Mouse (Mus musculus) kidney, embryonic 14.5 days (tissue): Measurements from ENCODE around the gene Gbf1. TPM values are rescaled to one million over a fixed set of nuclear protein-coding genes. Genes with fewer than 3 reads are reported as not detected.

ENCODE experiments used
- ATAC-seq: fragments of 200-750 bp; cut with Nextera tagmentation; 2 replicates; pipeline ENCODE4 v1.8.0; 2017; ENCODE audit warnings: moderate number of reproducible peaks, mild to moderate bottlenecking, moderate TSS enrichment, moderate library complexity; ENCODE audit not compliant: low FRiP score, low TSS enrichment
- H3K27ac ChIP-seq: fragments of 300-500 bp; sonication (generic); 2 replicates; pipeline ENCODE4 v1.5.1; 2014; ENCODE audit warnings: low read depth, mild to moderate bottlenecking, low read length, moderate library complexity, mixed read lengths
- H3K27me3 ChIP-seq: fragments of 300-500 bp; sonication (generic); 2 replicates; pipeline ENCODE4 v1.6.1; 2014; ENCODE audit warnings: mild to moderate bottlenecking, low read length; ENCODE audit not compliant: control insufficient read depth, insufficient read depth
- H3K36me3 ChIP-seq: fragments of 300-500 bp; sonication (generic); 2 replicates; pipeline ENCODE4 v1.6.1; 2014; ENCODE audit warnings: low read length, mixed read lengths; ENCODE audit not compliant: control insufficient read depth, insufficient read depth
- H3K4me1 ChIP-seq: fragments of 300-500 bp; sonication (generic); 2 replicates; pipeline ENCODE4 v1.6.1; 2014; ENCODE audit warnings: low read length, mixed read lengths; ENCODE audit not compliant: control insufficient read depth, insufficient read depth
- H3K4me2 ChIP-seq: fragments of 300-500 bp; sonication (generic); replicated peaks from 2 replicates; pipeline ENCODE4 v1.6.1; 2014; ENCODE audit warnings: low read depth, mild to moderate bottlenecking, low read length
- H3K4me3 ChIP-seq: fragments of 300-500 bp; sonication (generic); 2 replicates; pipeline ENCODE4 v1.5.1; 2014; ENCODE audit warnings: mild to moderate bottlenecking, low read length
- H3K9ac ChIP-seq: fragments of 300-500 bp; sonication (generic); 2 replicates; pipeline ENCODE4 v1.6.1; 2014; ENCODE audit warnings: low read depth, mild to moderate bottlenecking, low read length, moderate library complexity
- H3K9me3 ChIP-seq: fragments of 300-500 bp; sonication (generic); 2 replicates; pipeline ENCODE4 v1.6.1; 2016; ENCODE audit warnings: low read length; ENCODE audit not compliant: control insufficient read depth
- WGBS: fragments of 180-500 bp; shearing (Covaris S2); extraction: QIAGEN DNeasy Blood & Tissue Kit; methylation state at CpG from one replicate; pipeline ENCODE4 v1.1.7; 2014; 5-methylcytosine and 5-hydroxymethylcytosine counted together
- polyA plus RNA-seq: library from polyadenylated mRNA; unstranded; fragments of >200 nt; fragmentation: Nextera tagmentation; extraction: Ambion mirVana; gene quantifications from 2 replicates; pipeline ENCODE4 v1.2.1, GENCODE M21; 2014

Gene Gbf1
- polyA plus RNA-seq, 1 experiment from 2014 or later = 50.3 TPM

GRCm38 (mm10) chr19:46329031-46329641, 176.8 kb downstream of the Gbf1 start:
- peak overlapping the region; percentile 98 for H3K4me2 ChIP-seq
- peak overlapping the region; percentile 73 for H3K4me3 ChIP-seq
- H3K9me3 ChIP-seq = no peaks in the 10 kb centered on the region
- H3K4me1 ChIP-seq = peaks cover 8% of the 10 kb centered on the region; the same call in 1 of the 2 replicates
- peak overlapping the region; percentile 82 for H3K27ac ChIP-seq
- WGBS = 1% methylated on average over 54 of the region's 54 CpGs
- H3K27me3 ChIP-seq = peaks cover 30% of the 10 kb centered on the region
- H3K36me3 ChIP-seq = peaks cover 21% of the 10 kb centered on the region
- H3K9ac ChIP-seq = peak overlapping the region; percentile 53
- no peak for ATAC-seq

GRCm38 (mm10) chr19:46329951-46330350, 177.6 kb downstream of the Gbf1 start:
- 7% methylated on average over 16 of the region's 16 CpGs for WGBS
- Histone ChIP-seq H3K9ac (no peak overlapping the region), H3K4me1 (peaks cover 8% of the 10 kb centered on the region; the same call in 1 of the 2 replicates), H3K36me3 (peaks cover 21% of the 10 kb centered on the region), H3K4me3 (no peak overlapping the region), H3K9me3 (no peaks in the 10 kb centered on the region), H3K27ac (no peak overlapping the region), H3K4me2 (no peak overlapping the region), H3K27me3 (peaks cover 22% of the 10 kb centered on the region)
- peak; percentile 54 for ATAC-seq

GRCm38 (mm10) chr19:46330696-46331095, 178.4 kb downstream of the Gbf1 start:
- H3K27me3 ChIP-seq = peaks cover 15% of the 10 kb centered on the region
- H3K27ac ChIP-seq = no peak overlapping the region
- no peak for ATAC-seq
- peaks cover 8% of the 10 kb centered on the region; the same call in 1 of the 2 replicates for H3K4me1 ChIP-seq
- peaks cover 21% of the 10 kb centered on the region for H3K36me3 ChIP-seq
- no peak overlapping the region for H3K9ac ChIP-seq
- WGBS = 90% methylated on average over 12 of the region's 12 CpGs
- H3K4me2 ChIP-seq = no peak overlapping the region
- H3K4me3 ChIP-seq = no peak overlapping the region
- H3K9me3 ChIP-seq = no peaks in the 10 kb centered on the region

GRCm38 (mm10) chr19:46331326-46331725, 179.0 kb downstream of the Gbf1 start:
- no peak overlapping the region for H3K4me3 ChIP-seq
- H3K36me3 ChIP-seq = peaks cover 21% of the 10 kb centered on the region
- peaks cover 8% of the 10 kb centered on the region for H3K27me3 ChIP-seq
- H3K4me2 ChIP-seq = no peak overlapping the region
- ATAC-seq = no peak
- no peaks in the 10 kb centered on the region for H3K9me3 ChIP-seq
- no peak overlapping the region for H3K27ac ChIP-seq
- peaks cover 8% of the 10 kb centered on the region; the same call in 1 of the 2 replicates for H3K4me1 ChIP-seq
- WGBS = 96% methylated on average over 14 of the region's 14 CpGs
- H3K9ac ChIP-seq = no peak overlapping the region; the same call in 1 of the 2 replicates

GRCm38 (mm10) chr19:46331936-46332335, 179.6 kb downstream of the Gbf1 start:
- Histone ChIP-seq H3K9ac (no peak overlapping the region), H3K27me3 (peaks cover 2% of the 10 kb centered on the region), H3K36me3 (peaks cover 21% of the 10 kb centered on the region), H3K9me3 (no peaks in the 10 kb centered on the region), H3K4me2 (no peak overlapping the region), H3K4me3 (no peak overlapping the region), H3K4me1 (peaks cover 8% of the 10 kb centered on the region; the same call in 1 of the 2 replicates), H3K27ac (no peak overlapping the region)
- 92% methylated on average over 3 of the region's 3 CpGs for WGBS
- no peak for ATAC-seq

- no peak overlapping the region for H3K27ac ChIP-seq
- H3K4me1 ChIP-seq = peaks cover 12% of the 10 kb centered on the region; the same call in 1 of the 2 replicates
- H3K4me2 ChIP-seq = no peak overlapping the region
- WGBS = 73% methylated on average over 7 of the region's 7 CpGs
- peaks cover 21% of the 10 kb centered on the region for H3K36me3 ChIP-seq
- no peak overlapping the region for H3K9ac ChIP-seq
- ATAC-seq = no peak
- H3K27me3 ChIP-seq = no peaks in the 10 kb centered on the region
- H3K9me3 ChIP-seq = no peaks in the 10 kb centered on the region
- no peak overlapping the region for H3K4me3 ChIP-seq
Observed at GRCm38 (mm10) chr19:46332721-46333339, 180.5 kb downstream of the Gbf1 start.

GRCm38 (mm10) chr19:46333906-46334305, 181.6 kb downstream of the Gbf1 start:
- Histone ChIP-seq H3K4me2 (no peak overlapping the region), H3K27ac (no peak overlapping the region), H3K4me1 (peaks cover 11% of the 10 kb centered on the region; the same call in 1 of the 2 replicates), H3K36me3 (peaks cover 21% of the 10 kb centered on the region), H3K27me3 (no peaks in the 10 kb centered on the region), H3K4me3 (no peak overlapping the region), H3K9me3 (no peaks in the 10 kb centered on the region), H3K9ac (no peak overlapping the region)
- 96% methylated on average over 3 of the region's 3 CpGs for WGBS
- ATAC-seq = no peak

Other genes with a start within 250 kb of the Gbf1 start
- 9.0 and 17.0 TPM in 2 replicates for gene Armh3, start 154.0 kb upstream of the Gbf1 start, polyA plus RNA-seq
- 2.8 and 4.2 TPM in 2 replicates for gene Hps6, start 149.0 kb upstream of the Gbf1 start, polyA plus RNA-seq
- gene Pprc1, start 107.6 kb upstream of the Gbf1 start, polyA plus RNA-seq = 39.5 and 54.4 TPM in 2 replicates
- 79.6 and 97.2 TPM in 2 replicates for gene Ldb1, start 107.3 kb upstream of the Gbf1 start, polyA plus RNA-seq
- 80.6 and 114 TPM in 2 replicates for gene Nolc1, start 76.6 kb upstream of the Gbf1 start, polyA plus RNA-seq
- not detected in 2 replicates for gene Elovl3, start 20.6 kb upstream of the Gbf1 start, polyA plus RNA-seq
- gene Pitx3, start 4.2 kb upstream of the Gbf1 start, polyA plus RNA-seq = not detected in 2 replicates
- 6.3 and 8.9 TPM in 2 replicates for gene Nfkb2, start 151.8 kb downstream of the Gbf1 start, polyA plus RNA-seq
- gene Psd, start 174.6 kb downstream of the Gbf1 start, polyA plus RNA-seq = 1.7 and 1.8 TPM in 2 replicates
- 14.2 and 18.2 TPM in 2 replicates for gene Fbxl15, start 175.7 kb downstream of the Gbf1 start, polyA plus RNA-seq
- gene Cuedc2, start 186.2 kb downstream of the Gbf1 start, polyA plus RNA-seq = 164 and 165 TPM in 2 replicates
- gene Mfsd13a, start 188.6 kb downstream of the Gbf1 start, polyA plus RNA-seq = 7.9 and 10.8 TPM in 2 replicates
- 2.7 and 3.5 TPM in 2 replicates for gene 2310034G01Rik, start 197.8 kb downstream of the Gbf1 start, polyA plus RNA-seq
- gene Actr1a, start 243.2 kb downstream of the Gbf1 start, polyA plus RNA-seq = 78.5 and 134 TPM in 2 replicates
- gene Sufu, start 244.4 kb downstream of the Gbf1 start, polyA plus RNA-seq = 28.1 and 48.8 TPM in 2 replicates